Mouse (Mus musculus): ENCODE data around the gene 5730522E02Rik. TPM values are rescaled to one million over a fixed set of nuclear protein-coding genes. Genes with fewer than 3 reads are reported as not detected.

5730522E02Rik gene
- total and polyA plus RNA-seq, 3 experiments, result not detected

- no peaks in the 10 kb centered on the region for H3K36me3 ChIP-seq (ENCODE audit: control insufficient read depth in 1 of 2, insufficient read depth in 2 of 2, low read length in 2 of 2)
- H3K79me2 ChIP-seq (ENCODE audit: control insufficient read depth, insufficient read depth, low read length, poor library complexity), result no peaks in the 10 kb centered on the region
- H3K9ac ChIP-seq (ENCODE audit: control insufficient read depth, low read depth, low read length, poor library complexity, severe bottlenecking), result no peak overlapping the region
- no peak for DNase-seq (ENCODE audit: low read depth, low spot score)
- no peaks in the 10 kb centered on the region for H3K27me3 ChIP-seq (ENCODE audit: control insufficient read depth in 1 of 2, insufficient read depth in 2 of 2, low read length in 2 of 2)
- no peaks in the 10 kb centered on the region for H3K9me3 ChIP-seq (replicated peaks; ENCODE audit: insufficient read depth, low read length)
- H3K4me3 ChIP-seq (ENCODE audit: control insufficient read depth in 1 of 2, insufficient read depth in 1 of 2, low read depth in 2 of 2, low read length in 2 of 2), result no peak overlapping the region
- TF ChIP-seq CTCF (IDR thresholded peaks at IDR 0.05 in 2 of 3, conservative IDR thresholded peaks at IDR 0.05 in 1 of 3; ENCODE audit: control insufficient read depth in 1 of 3, insufficient read depth in 1 of 3, low read depth in 2 of 3, low read length in 3 of 3, poor library complexity in 1 of 3, severe bottlenecking in 1 of 3) (no peak), CHD2 (IDR thresholded peaks at IDR 0.05; ENCODE audit: low read length) (no peak), KAT2A (conservative IDR thresholded peaks at IDR 0.05; ENCODE audit: low read depth, low read length) (no peak), MAX (IDR thresholded peaks at IDR 0.05; ENCODE audit: low read length) (no peak), ZNF384 (IDR thresholded peaks at IDR 0.05; ENCODE audit: low read depth, low read length) (no peak), NELFE (IDR thresholded peaks at IDR 0.05; ENCODE audit: low read depth, low read length) (no peak), TBP (IDR thresholded peaks at IDR 0.05; ENCODE audit: low read depth, low read length) (no peak), USF1 (IDR thresholded peaks at IDR 0.05; ENCODE audit: low read depth, low read length) (no peak), SMC3 (IDR thresholded peaks at IDR 0.05; ENCODE audit: low read depth, low read length) (no peak), MEF2A (IDR thresholded peaks at IDR 0.05; ENCODE audit: extremely low read depth, insufficient replicate concordance, low read depth, low read length, poor library complexity, severe bottlenecking) (no peak), MYB (IDR thresholded peaks at IDR 0.05; ENCODE audit: low read depth, low read length) (no peak), POLR2AphosphoS5 (IDR thresholded peaks at IDR 0.05; ENCODE audit: borderline replicate concordance, low read depth, low read length) (no peak), USF2 (IDR thresholded peaks at IDR 0.05; ENCODE audit: borderline replicate concordance in 1 of 2, insufficient read depth in 1 of 2, low read depth in 1 of 2, low read length in 2 of 2) (no peak), EP300 (IDR thresholded peaks at IDR 0.05; ENCODE audit: low read depth in 1 of 2, low read length in 2 of 2) (no peak), SIN3A (IDR thresholded peaks at IDR 0.05; ENCODE audit: low read length) (no peak), ZC3H11A (IDR thresholded peaks at IDR 0.05; ENCODE audit: low read depth, low read length) (no peak)
- no peak overlapping the region for H3K27ac ChIP-seq (ENCODE audit: control insufficient read depth, low read depth, low read length)
- H3K4me1 ChIP-seq (ENCODE audit: control insufficient read depth in 1 of 2, insufficient read depth in 2 of 2, low read length in 2 of 2), result no peaks in the 10 kb centered on the region
Observed at GRCm38 (mm10) chr11:25729476-25729875, 481.1 kb downstream of the 5730522E02Rik start.

DNA sequence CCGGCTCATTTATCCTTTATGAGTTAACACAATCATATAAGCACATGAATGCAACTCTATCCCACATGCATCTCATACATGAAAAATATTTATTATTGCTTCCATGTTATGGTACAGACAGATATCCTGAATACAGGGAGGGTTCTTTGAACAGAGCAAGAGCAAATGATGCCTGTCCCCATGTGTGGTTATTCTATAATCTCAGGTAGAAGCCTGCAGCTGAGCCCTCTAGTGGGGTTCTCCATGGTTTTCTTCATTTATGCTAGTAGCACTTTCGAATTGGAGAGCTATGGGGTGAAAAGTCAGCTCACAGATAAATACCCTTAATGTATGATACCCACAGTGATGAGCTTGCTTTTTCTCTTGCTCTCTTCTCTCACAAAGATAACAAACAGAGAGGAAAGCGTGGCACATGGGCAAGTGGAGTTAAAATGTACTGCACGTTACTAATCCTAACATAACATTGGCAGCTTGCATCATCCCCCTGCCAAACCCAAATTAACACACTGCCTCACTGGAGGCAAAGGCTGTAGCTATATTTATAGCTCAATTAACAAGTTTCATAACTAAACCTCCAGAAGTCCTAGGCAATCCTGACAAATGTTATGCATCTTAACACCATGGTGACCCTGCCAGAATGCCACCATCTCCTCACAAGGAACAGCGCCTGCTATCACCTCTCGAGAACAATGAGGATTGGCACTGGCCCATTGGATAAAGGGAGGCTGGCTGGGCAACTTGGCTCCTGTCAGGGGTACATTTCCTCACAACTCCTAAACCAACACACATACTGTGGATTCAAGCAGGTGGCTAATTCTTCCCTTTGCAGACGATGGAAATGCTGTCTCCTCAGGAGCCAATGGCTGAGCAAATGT lies 494.9 kb downstream of the 5730522E02Rik start:
- H3K27ac ChIP-seq (ENCODE audit: control insufficient read depth, low read depth, low read length), result no peak overlapping the region
- no peaks in the 10 kb centered on the region for H3K9me3 ChIP-seq (replicated peaks; ENCODE audit: insufficient read depth, low read length)
- DNase-seq (ENCODE audit: low read depth, low spot score), result no peak
- no peak for TF ChIP-seq MAFK (IDR thresholded peaks at IDR 0.05; ENCODE audit: borderline replicate concordance, low read depth, low read length)
- TF ChIP-seq TAL1 (IDR thresholded peaks at IDR 0.05; ENCODE audit: low read length), result no peak
- no peak for TF ChIP-seq CHD2 (IDR thresholded peaks at IDR 0.05; ENCODE audit: low read length)
- no peak for TF ChIP-seq CHD1 (IDR thresholded peaks at IDR 0.05; ENCODE audit: low read depth, low read length)
- no peak for TF ChIP-seq RCOR1 (IDR thresholded peaks at IDR 0.05; ENCODE audit: low read depth, low read length)
- no peak for TF ChIP-seq JUND (IDR thresholded peaks at IDR 0.05; ENCODE audit: low read depth, low read length)
- TF ChIP-seq ZKSCAN1 (IDR thresholded peaks at IDR 0.05; ENCODE audit: low read depth, low read length), result no peak
- TF ChIP-seq ETS1 (IDR thresholded peaks at IDR 0.05; ENCODE audit: low read depth, low read length), result no peak
- TF ChIP-seq NRF1 (IDR thresholded peaks at IDR 0.05; ENCODE audit: insufficient read depth, low read depth, low read length, poor library complexity, severe bottlenecking), result no peak
- TF ChIP-seq USF1 (IDR thresholded peaks at IDR 0.05; ENCODE audit: low read depth, low read length), result no peak
- no peak for TF ChIP-seq GATA1 (IDR thresholded peaks at IDR 0.05; ENCODE audit: low read depth, low read length)
- no peak for TF ChIP-seq BHLHE40 (IDR thresholded peaks at IDR 0.05; ENCODE audit: borderline replicate concordance, low read depth, low read length)
- H3K79me2 ChIP-seq (ENCODE audit: control insufficient read depth, insufficient read depth, low read length, poor library complexity), result no peaks in the 10 kb centered on the region
- no peaks in the 10 kb centered on the region for H3K4me1 ChIP-seq (ENCODE audit: control insufficient read depth in 1 of 2, insufficient read depth in 2 of 2, low read length in 2 of 2)
- H3K36me3 ChIP-seq (ENCODE audit: control insufficient read depth in 1 of 2, insufficient read depth in 2 of 2, low read length in 2 of 2), result no peaks in the 10 kb centered on the region
- H3K27me3 ChIP-seq (ENCODE audit: control insufficient read depth in 1 of 2, insufficient read depth in 2 of 2, low read length in 2 of 2), result no peaks in the 10 kb centered on the region
- no peak overlapping the region for H3K4me3 ChIP-seq (ENCODE audit: control insufficient read depth in 1 of 2, insufficient read depth in 1 of 2, low read depth in 2 of 2, low read length in 2 of 2)
- H3K9ac ChIP-seq (ENCODE audit: control insufficient read depth, low read depth, low read length, poor library complexity, severe bottlenecking), result no peak overlapping the region

Data from MEL (cell line).